Mouse (Mus musculus): Measurements from ENCODE around the gene Ahdc1.

GRCm38 (mm10) chr4:132964064-132964463 lies 47.0 kb upstream of the Ahdc1 start:
- TF ChIP-seq CTCF (IDR thresholded peaks at IDR 0.05; ENCODE audit: control insufficient read depth, insufficient read depth, low read length) (no peak), POLR2A (IDR thresholded peaks at IDR 0.05; ENCODE audit: borderline replicate concordance, control insufficient read depth, low read depth, low read length) (no peak)
